Mouse (Mus musculus) frontal cortex, postnatal 10 days (tissue): ENCODE data around the gene Gpc2.

Experiments used
- DNase-seq, 2 experiments: peaks; one replicate each; pipeline ENCODE4 v3.0.0; 2022; ENCODE audit warnings: low spot score in 2 of 2, mixed read lengths in 1 of 2

Gpc2 gene

DNA sequence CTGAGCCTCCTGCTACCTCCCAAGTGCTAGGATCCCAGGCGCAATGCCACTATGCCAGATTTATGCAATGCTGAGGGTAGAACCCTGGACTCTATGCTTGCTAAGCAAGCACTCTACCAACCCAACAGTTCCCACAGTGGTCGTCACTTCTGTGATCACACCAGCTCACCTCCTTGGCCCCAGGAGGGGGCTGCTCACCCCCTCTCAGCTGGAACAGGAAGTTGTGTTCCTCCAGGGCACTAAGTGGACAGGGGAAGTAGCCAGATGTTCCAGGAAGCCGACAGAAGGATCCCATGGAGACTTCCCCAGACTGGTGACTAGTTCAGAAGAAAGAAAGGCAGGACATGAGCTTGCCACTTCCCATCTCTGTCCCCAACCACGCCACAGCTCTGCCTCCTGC, 17.8 kb downstream of the Gpc2 start:
- DNase-seq = no peak

DNA sequence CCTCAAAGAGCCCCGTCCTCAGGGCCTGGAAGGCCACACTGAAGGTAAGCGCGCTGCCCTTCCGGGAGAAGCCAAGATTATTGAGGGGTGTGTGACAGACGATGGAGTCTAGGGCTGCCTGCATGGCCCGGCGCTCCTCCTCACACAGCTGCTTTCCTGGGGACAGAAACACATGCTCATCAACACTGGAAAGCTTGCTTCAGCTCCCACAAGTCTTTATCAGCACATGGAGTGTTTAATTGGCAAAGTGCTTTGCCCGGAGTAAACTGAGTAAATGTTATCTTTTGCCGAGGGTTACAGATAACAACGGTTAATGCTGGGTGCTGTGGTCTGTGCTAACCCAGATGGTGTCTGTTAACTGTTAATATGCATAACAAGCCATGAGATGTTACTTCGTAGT, 19.0 kb downstream of the Gpc2 start:
- no peak for DNase-seq

DNA sequence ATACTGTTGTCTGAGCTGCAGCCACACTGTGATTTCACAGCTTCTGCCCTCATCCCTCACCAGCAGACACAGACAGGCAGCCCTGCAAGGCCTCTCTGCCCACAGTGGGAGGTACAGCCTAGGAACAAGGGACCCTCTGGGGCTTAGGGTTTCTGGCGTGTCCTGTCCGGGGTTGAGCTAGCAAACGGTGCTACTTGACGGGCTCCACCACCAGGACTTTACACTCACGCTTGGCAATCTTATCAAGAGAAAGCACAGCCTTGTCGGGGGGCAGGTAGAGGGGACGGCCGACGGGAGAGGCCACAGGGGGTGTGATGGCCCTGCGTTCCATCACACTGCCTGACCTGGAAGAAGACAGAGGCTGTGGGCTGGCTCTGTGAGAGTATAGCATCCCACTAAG, 19.8 kb downstream of the Gpc2 start:
- no peak for DNase-seq

DNA sequence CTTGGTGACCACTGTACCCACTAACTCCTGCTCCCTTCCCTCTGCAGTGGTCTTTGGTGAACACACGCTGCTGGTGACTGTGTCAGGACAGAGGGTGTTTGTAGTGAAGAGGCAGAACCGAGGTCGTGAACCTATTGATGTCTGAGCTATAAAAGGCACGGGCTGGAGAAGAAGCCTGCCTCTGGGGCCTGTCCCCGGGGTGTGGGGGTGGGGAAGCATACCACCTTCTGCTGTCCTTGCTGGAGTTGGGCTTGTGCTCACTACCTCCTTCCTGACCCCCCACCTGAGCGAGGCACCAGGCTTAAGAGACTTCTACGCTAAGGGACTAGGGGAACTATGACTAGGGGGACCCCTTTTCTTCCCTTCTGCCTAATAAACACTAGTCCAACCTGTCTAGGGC, 20.8 kb downstream of the Gpc2 start:
- no peak for DNase-seq

DNA sequence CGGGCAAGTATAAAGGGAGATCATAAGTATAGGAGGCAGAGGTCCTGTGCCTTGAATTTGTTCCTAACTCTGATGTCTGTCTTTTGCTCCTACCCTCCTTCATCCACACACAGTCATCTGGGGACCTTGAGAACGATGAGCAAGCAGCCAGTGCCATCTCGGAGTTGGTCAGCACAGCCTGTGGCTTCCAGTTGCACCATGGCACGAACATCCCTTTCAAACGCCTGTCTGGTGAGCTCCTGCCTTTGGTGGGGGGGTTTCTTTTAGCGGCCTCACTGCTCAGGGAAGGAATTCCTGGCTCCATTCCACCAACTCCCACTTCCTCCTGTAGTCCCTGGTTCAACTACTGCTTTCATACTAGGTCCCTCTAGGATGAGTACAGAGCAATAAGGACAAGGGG, 21.3 kb downstream of the Gpc2 start:
- no peak for DNase-seq

DNA sequence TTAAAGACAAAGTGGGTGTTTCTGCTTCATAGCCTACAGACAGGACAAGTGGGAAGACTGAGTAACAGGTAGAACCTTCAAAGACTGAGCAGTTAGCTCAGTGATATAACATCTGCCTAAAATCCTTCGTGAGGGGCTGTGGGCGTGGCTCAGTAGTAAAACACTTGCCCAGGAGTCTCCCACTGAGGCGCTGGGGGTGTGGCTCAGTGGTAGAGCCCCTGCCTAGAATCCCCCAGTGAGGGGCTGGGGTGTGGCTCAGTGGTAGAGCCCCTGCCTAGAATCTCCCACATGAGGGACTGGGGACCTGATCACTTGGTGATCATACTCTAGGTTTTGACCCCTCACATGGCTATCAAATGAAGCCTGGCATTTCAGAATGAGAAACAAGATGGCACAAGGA, 21.7 kb downstream of the Gpc2 start:
- DNase-seq = no peak

DNA sequence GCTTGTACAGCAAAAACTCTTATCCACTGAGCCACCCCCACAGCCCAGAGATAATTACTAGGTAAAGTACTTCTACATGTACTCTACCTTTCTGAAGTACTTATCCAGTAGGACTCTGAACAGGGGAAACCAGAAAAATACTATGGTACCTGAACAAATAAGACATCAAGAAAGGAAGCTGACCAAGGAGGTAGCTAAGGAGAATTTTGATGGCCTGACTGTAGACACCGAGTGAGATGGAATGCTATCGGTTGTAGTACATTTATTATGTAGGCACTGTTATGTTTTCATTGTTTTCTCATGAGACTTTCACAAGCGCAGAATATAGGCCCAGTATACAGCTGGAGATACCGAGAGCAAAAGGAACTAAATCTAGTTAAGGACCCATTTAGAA, 22.2 kb downstream of the Gpc2 start:
- DNase-seq = no peak

DNA sequence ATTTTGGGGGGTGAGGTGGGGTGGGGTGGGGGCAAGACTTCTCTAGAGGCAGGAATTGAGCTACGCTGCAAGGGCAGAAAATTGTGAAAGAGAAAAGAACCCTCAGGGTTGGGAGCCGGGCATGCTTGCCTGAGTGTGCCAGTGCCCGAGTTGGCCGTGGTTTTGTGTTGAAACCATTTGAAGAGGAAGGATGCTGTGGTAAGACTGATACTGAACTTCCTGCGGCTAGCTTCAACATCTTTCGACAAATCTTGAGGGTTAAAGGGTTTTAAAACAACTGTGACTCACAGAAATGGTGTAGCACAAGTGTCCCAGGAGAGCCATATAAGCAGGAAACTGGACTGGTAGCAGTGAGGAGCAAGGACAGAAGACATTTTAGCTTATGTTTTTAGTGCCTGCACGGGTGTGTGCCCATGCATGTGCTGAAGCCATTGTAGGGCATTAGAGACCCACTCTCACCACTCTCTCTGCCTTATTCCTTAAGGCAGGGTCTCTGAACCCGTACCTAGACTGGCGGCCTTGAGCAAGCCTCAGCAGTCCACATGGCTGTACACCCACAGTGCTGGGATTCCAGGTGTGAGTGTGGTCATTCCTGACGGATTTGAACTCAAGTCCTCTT, 22.7 kb downstream of the Gpc2 start:
- DNase-seq = no peak

DNA sequence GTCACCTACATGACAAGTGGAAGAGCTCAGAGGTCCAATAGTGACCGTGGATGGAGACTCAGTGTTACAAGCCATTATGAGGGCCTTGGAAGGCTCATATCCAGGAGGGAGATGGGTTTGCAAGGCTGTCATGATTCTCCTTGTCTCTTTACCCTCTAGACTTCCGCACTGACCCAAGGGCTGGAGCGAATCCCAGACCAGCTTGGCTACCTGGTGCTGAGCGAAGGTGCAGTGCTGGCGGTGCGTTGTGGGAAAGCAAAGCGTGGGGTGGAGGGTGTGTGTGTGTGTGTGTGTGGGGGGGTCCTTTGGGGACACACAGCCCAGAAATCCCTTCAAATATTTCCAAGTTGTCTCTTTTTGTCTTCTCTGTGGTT, 23.7 kb downstream of the Gpc2 start:
- DNase-seq = no peak

DNA sequence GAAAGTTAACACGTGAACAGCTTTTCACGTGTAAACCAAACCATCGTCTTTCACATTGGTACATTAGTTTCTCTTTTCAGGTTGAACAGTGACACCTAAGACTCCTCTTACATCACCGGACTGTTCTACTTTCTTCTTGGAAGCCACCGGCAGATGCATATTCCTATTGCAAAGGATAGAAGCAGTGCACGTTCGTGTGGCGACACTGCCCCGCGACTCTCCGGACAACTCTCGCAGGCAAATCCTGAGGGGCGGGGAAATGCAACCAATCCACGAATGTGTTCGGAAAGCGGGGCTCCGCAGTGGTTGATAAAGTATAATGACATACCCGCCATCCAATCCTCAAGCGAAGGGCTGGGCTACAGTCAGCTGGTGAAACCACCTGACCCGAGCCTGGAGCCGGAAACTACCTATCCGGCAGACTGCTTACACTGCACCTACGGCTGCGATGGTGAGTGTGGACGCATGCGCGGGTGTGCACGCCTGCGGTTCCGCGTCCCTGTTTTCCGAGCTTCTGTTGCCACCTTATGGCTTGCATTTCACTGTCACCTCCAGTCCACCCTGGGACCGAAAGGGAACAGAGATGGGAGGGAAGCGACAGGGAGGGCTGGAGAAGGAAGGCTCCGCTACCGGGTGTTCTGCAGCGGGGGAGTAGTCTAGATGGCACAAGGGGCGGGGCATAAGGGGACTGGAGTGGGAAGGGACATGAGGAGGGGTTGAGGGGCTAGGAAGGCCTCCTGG, 24.3 kb downstream of the Gpc2 start, which contains the start of gene Lamtor4:
TSS of gene Lamtor4 (plus strand) at position 130 of the 741 bp plus-strand sequence.
- peak; percentile 93 to 96 for DNase-seq

DNA sequence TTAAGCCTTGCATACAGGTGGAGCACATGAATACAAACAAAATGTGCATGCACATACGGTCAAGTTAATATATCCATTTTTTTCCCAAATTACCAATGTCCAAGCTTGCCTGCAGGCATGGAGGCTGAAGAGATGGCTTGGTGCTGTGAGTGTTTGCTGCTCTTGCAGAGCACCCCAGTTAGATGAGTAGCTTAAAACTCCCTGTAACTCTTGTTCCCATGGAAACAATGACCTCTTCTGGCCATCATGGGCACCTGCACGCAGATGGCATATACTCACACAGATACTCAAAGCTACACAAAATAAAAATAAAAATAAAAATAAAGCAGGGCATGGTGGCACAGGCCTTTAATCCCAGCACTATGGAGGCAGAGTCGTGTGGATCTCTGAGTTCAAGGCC, 26.7 kb downstream of the Gpc2 start:
- no peak for DNase-seq

DNA sequence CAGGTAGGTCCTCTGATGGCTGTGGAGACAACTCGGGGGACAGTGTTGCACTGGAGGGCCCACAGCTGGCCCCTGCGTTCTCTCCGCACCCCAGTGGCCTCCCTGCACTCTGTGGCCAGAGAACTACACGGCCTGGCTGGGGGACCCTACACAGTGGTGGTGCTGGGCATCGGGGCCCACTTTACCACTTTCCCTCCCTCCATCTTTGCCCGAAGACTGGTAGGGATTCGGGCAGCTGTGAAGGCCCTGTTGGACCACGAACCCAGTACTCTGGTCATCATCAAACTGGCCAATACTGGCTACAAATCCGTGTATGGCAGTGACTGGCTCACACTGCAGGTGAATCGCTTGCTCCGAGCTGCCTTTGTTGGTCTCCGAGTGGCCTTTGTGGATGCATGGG, 28.7 kb downstream of the Gpc2 start:
- DNase-seq = no peak

DNA sequence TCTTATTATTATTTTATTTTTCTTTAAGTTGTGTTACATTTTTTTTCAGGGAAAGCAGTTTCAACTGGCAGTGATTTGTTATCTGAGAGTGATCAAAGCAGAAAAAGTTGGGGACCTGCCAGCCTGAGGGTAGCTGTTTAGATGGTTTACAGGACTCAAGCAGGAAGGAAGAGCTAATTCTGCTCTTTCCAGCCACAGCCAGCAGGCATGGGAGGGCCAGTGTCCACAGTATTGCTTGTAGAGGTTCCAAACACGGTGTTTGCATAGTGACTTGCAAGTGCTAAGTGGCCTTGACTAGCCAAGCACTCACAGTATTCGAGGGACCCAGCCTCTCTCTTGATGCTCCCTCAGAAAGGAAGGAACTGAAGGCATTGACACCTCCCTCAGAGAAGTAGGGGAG, 38.3 kb downstream of the Gpc2 start:
- no peak for DNase-seq

DNA sequence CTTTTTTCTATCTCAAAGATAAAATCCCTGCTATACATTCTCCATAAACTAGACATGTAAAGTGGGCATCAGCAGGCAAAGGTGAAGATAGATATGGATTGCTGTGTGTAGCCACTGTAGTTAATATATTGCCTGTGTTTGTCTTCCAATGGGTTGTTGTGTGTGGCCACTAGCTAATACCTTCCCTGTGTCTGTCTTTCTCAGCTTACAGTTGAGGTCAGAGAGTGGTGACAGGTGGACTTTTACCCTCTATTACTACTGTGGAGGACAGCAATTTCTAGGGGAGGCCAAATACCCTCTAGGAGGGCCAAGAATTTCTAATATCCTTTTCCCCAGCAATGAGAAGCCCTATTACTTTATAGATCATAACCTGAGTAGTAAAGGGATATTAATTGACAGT, 45.6 kb downstream of the Gpc2 start:
- DNase-seq = no peak

DNA sequence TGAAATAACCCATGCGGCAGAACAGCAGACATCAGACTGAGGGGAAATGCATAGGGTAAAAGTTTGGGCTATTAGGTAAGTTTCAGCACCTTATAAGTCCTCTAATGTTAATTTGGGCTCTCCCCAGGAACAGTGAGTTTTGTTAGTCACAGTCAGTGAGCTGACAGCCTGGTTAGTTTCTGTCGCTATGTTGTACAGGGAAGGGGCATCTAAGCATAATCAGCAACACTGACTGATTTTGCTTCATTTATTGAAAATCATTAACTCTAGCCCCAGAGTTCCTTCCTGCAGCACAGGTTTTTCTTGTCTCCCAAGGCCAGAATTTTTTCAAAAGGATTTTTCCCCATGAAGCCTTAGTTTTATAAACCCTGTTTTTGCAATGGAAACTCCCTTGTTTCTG, 46.0 kb downstream of the Gpc2 start:
- no peak for DNase-seq

DNA sequence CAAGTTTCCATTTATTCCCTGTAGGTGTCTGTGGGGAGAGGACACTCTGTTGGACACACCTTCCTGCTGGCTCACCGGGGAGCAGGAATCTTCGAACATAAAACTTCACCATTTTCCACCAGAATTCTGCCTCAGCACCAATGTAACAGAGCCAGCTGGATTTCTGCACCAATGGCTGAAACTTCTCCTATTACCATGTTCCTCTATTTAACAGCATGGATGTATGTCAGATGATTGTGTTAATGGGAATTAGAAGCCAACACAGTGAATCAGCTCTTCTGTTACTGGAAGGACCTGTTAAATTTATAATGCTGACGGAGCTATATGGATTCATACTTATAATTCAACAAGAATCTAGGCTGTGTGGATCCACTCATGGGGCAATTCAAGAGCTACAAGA, 50.3 kb downstream of the Gpc2 start:
- DNase-seq = no peak

DNA sequence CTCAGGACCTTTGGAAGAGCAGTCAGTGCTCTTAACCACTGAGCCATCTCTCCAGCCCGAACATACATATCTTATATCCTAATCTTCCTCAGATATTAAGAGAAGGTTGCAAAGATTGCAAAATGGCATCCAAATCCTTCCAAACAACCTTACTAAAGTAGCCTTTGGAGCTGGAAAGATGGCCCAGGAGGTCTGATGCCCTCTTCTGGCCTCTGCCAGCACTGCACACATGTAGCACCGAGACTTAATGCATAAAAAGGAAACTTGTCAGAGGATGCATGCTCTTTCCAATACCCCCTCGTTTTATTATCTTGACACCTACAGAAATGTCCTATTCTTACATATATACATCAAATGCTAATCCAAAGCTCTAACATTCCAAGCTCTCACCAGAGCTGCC, 51.8 kb downstream of the Gpc2 start:
- no peak for DNase-seq

DNA sequence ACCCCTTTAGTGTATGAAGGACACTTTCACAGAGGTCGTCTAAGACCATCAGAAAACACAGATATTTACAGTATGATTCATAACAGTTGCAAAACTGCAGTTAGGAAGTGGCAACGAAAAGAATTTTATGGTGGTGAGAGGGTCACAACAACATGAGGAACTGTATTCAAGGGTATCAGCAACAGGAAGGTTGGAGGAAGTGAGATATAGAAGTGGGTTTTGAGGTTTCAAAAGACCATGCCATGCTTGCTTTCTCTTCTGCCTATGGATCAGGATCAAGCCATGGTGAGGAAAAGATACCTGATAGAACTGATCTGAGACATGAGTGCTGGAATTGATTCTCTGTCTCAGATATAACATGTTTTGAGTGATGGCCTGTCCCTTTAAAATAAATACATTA, 52.4 kb downstream of the Gpc2 start:
- DNase-seq = no peak

DNA sequence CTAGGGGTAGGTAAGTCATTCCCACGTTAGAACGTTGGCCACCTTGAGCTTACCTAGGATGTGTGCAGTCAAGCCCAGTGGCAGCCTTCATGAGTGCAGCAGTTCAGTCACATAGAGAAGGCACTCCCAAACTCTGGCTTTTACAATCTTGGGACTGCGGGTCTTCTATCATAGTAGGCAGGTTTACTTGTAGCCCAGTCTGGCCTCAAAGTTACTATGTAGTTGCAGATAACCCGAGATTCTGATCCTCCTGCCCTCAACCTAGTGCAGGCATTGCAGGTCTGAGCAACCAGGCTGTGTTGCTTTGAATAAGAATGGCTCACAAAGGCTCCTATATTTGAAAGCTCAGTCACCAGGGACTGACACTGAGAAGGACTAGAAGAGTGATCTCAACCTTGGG, 53.3 kb downstream of the Gpc2 start:
- no peak for DNase-seq

DNA sequence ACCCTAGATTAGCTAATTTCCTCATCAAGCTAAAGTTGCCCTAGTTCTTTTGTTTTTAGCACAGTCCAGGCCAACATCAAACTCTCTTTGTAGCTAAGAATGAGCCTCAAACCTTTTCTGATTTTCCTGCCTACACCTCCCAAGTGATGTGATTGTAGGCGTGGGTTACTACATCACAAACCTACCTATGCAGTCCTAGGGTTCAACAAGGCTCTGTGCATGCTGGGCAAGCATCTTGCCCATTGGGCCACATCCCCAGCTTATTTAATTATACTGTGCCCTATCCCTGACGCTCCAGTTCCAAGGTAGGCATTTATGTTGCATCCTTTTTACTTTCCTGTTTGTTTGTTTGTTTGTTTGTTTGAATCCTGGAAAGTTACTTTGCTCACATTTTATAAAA, 54.1 kb downstream of the Gpc2 start, which contains the start of gene Nxpe5:
TSS of gene Nxpe5 (plus strand) at position 199 of the 400 bp plus-strand sequence.
- no peak for DNase-seq
